Mouse (Mus musculus) 416B (cell line): ENCODE measurements around the gene 9430038I01Rik.
"Not testable (repeated sequence)": the region's sequence is repeated elsewhere in the genome, so short reads cannot be mapped to it uniquely, and the experiment has no call there.

Source experiments
- DNase-seq: peaks from one replicate; pipeline ENCODE4 v3.0.0; 2011; ENCODE audit warnings: low read depth

Gene 9430038I01Rik

DNA sequence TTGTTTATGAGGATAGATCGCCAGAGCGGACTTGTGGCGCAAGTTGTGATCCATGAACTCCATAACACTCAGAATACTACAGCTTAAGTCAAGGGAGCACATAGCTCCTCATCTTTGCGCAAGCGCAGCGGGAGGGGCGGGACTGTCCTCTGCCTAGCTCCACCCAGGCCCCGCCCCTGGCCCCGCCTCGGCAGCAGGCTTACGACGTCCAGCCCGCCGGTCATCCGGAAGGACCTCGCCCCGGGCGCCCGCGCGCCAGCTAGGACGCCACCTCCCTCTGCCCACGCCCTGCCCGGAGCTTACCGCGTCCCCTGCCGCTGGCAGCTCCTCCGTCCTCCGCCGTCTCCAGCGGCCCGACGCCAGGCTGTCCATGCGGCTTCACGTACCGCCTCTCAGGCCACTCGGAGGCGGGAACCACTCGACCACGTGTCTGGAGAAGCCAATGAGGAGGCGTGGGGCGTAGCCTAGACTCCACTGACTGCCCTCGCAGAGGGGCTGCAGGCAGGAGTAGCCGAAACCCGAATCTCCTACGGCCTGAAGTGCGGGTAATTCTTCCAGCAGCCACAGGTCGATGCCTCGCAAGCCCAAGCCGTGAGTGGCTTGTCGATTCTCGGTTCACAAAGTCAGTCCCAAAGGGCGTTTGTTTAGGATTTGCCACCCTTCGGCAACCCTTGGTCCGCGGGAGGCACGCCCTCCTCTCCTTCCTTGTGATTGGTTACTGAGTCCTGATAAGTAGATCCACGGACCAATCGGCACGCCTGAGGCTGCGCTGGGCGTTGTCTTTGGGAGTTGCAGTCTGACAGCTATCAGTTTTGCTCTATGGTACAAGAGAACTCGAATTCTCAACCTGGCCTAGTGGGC is at the start of gene 9430038I01Rik:
Gene 9430038I01Rik (minus strand): TSS at position 426 of the 861 bp plus-strand sequence.
- peak; percentile 97 for DNase-seq

DNA sequence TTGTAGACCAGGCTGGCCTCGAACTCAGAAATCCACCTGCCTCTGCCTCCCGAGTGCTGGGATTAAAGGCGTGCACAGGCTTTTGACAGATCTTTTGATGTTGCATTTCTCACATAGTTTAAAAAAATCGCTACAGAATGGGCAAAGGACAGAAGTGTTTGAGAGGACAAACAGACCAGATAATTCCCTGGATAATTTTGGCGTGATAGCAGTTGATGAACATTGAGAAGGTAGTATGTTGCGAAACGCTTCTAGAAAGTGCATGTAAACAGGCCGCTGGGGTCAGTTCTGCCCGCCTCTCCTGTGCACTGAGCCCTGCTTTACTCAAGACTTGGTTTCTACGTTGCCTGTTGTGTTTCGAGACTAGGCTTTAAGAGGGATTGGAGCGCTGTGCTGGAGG is 34.8 kb upstream of the 9430038I01Rik start:
- DNase-seq: no peak

DNA sequence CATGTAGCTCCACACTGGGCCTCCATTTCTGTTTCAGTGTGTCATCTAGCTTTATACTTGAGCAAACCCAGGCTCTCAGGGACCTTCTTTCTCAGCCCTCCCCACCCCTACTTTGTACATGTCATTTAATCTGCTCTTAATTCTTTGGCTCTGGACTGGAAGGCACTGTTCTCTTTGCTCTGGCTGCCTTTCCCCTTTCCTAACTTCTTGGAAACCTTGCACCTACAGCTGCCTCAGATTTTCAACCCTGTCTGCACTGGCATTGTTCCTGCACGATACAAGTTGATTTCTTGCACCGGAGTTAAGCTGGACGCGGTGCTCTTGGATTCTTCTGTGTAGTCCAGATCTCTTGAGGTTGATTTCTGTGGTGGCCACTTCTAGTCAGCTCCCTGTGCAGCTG is 32.4 kb upstream of the 9430038I01Rik start:
- no peak for DNase-seq

DNA sequence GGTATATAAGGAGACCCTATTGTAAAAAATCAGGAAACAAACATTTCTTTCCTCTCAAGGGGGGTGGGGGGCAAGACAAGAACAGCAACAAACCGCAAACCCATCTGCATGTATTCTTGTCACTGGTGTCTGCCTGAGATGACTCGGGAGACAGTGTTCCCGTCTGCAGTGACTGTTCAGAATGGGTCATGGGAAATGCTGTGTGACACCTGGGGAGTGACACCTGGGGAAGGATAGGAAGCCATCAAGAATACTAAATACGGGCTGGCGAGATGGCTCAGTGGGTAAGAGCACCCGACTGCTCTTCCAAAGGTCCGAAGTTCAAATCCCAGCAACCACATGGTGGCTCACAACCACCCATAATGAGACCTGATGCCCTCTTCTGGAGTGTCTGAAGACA is 28.4 kb upstream of the 9430038I01Rik start:
- DNase-seq: not testable (repeated sequence)

DNA sequence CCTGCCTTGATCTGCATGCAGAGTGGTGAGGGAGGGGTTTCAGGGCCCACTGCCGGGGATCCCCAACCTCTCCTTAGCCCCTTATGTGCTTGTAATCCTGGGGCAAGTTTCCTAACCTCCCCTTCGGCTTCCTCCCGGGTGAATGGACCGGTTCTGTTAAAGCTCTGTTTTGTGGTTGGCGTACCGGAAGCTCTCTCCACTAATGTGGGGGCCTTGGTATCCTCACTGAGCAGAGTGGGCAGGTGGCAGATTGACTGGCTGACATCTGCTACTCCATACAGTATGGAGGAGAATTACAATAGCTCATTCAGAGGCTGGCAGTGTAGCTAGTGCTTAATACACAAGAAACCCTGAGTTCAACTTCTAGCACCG is 27.6 kb upstream of the 9430038I01Rik start:
- peak; percentile 65 for DNase-seq

DNA sequence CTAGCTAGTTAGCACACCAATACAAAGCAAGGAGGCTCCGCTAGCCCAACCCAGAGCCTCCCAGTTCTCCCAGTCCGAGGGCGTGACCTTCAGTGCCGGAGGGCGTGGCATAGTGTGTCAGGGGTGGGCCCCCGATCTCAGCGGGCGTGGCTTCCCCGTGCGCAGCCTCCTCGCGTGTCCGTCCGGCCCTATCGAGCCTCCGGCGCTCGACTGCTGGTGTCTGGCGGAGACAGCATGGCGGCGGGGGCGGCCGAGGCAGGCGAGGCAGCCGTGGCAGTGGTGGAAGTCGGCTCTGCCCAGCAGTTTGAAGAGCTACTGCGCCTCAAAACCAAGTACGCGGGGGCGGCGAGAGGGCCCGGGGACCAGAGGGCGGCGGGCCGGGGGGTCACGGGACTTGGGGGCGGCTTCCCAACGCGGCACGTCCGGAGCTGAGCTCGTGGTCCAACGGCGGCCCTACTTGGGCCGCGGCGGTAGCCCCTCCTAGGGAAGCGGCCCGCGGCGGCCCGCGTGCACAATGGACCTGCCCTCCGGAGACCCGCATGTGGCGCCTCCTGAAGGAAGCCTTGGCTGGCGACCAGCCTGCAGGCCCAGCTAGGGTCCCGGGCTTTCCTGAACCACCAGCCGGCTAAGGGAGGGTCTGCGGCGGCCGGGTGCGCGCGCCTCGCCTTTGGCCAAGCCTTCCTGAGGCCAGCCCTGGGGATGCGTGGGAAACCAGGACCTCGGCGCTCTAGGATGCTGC is 27.0 kb upstream of the 9430038I01Rik start, which contains the start of gene Glrx3:
Gene Glrx3 (plus strand): TSS at position 175 of the 739 bp plus-strand sequence.
- DNase-seq: peak; percentile 93

DNA sequence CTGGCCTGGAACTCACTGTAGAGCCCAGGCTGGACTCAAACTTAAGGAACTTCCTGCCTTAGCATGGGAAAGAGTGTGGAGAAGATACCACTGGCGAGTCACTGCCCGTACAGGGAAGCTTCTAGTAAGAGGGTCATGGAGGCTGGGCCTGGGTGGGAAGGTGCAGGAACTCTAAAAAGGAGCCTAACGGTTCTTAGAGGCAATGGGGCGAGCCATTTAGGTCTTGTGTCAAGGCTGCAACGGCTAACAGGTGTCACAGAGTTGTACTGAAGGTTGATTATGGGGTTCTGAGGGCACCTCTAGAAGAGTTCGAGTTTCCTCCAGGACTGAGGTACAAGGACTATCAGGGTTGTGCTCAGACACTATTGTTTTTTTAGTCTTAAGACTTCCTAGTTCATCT is 26.3 kb upstream of the 9430038I01Rik start:
- no peak for DNase-seq

DNA sequence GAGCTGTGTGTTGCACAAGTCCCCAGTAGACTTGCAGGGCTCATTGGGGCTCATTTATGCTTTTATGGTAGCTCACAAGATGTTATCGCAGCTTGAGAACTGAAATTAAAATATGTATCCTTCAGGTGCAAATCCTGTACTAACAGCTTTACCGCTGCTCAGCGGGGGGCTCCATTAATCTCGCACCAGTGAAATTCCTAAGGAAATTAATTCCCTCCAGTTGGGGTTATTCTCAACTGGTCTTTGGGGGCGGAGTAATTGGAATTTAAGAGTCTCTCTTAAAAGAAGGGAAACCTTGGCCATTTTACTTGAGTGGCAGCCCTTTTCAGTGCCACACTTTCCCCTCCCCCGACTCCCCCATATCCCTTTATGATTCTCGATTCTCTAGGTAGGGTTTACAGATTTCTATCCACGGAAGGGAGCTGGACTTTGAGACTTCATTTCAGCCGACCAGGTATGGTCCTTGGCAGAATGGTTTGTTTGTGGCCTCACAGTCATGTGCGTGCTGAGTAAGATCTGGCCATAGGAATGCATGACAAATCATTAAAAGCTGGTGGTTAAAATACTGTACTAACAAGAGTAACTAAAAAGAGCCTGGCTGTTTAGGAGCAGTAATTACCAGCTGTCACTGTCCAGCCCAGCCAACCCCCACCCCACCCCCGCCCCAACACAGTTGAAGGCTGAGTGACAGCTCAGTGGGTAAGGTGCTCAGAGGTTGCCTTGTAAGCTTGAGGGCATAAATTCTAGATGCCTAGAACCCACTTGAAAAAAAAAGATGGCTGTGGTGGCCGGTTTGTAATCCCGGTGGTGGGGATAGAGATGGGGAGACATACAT is 21.4 kb upstream of the 9430038I01Rik start:
- no peak for DNase-seq

DNA sequence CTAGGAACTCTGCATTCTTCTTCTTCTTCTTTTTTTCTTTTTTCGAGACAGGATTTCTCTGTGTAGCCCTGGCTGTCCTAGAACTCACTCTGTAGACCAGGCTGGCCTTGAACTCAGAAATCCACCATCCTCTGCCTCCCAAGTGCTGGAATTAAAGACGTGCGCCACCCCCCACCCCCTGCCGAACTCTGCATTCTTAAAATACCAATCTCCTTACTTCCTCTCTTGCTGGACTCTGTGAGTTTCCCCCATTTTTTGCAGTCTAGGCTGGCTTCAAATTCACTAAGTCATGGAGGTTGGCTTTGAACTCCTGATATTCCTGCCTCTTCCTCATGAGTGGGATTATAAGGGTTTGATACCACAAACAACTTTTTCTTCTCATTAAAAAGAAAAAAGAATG is 16.1 kb upstream of the 9430038I01Rik start:
- DNase-seq: no peak

DNA sequence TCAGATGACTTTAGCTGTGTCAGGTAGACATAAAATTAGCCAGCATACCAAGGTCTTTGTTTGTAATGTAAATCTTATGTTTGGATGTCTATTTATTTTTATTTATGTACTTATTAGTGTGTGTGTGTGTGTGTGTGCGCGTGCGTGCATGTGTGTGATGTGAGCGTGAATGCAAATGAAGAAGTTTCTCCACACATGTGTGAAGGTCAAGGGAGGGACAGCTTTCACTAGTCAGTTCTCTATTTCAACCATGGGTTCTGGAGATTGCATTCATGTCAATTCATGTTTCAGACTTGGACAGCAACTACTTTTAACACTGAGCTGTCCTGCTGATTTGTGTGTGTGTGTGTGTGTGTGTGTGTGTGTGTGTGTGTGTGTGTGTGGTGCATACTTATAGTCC is 10.7 kb upstream of the 9430038I01Rik start:
- DNase-seq: no peak

DNA sequence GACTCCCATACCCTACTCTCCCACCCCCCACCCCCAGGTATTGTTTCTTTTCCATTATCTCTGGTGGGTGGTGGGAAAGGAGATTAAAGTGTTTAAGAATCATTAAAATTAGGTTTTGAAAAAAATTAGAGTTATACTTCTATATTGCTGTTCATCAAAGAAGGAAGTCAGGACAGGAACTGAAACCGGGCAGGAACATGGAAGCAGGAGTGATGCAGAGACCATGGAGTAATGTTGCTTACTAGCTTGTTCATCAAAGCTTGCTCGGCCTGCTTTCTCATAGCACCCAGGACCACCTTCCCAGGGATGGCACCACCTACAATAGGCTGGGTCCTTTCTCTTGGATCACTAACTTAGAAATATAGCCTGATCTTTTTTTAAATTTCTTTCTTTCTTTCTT is 10.0 kb upstream of the 9430038I01Rik start:
- DNase-seq: no peak

DNA sequence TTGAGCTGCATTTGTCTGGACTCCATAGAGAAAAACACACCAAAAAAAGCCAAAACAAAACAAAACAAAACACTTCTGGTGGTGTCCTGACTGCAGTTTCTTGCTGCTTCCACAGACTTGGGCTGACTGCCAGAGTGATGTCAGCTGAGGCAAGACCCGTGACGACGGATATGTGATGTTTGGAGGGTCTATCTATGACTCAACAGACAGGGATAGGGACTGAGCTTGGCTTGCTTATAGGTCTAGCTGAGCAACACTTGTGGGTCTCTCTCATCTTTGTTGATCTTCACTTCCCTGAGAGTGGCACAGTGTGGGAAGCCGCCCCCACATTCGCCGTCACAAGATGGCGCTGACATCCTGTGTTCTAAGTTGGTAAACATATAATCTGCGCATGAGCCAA is 4.1 kb upstream of the 9430038I01Rik start:
- DNase-seq: peak; percentile 36

DNA sequence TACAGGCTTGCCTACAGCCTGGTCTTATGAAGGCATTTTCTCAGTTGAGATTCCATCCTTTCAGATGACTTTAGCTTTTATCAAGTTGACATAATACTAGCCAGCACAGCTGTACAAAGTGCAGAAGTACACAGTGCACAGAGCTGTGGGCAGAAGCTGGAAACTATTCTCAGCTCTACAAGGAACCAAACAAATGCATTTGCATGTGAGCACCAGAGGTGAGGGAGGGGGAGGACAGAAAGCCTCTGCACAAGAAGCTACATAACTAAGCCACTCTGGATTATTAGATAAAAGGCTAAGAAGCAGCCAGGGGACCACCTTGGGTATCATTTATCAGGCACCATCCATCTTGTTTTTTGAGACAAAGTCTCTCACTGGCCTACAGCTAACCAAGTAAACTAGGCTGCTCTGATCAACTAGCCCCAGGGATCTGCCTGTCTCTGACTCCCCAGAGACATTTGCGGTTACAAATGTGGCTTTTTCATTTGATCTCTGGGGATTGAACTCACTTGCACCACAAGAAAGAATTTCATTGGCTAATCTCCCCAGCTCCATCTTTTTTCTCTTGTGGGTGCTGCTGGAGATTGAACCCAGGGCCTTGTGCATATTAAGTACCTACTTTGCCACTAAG is 3.0 kb downstream of the 9430038I01Rik start:
- DNase-seq: no peak

DNA sequence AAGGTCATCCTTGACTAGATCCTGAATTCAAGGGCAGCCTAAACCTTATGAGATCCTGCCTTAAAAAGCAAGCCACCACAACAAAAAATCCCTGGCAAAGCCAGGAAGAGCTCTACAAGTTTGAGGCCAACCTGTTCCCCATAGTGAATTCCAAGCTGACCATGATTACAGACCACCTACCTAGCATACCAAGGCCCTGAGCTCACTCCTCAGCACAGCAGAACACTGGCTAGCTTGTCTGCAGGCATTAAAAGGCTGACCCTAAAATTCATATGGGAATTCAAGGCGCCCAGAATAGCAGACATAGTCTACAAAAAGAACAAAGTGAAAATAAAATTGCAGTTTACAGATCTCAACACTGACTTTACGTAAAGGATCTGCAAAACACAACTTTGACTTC is 6.4 kb downstream of the 9430038I01Rik start:
- DNase-seq: no peak

DNA sequence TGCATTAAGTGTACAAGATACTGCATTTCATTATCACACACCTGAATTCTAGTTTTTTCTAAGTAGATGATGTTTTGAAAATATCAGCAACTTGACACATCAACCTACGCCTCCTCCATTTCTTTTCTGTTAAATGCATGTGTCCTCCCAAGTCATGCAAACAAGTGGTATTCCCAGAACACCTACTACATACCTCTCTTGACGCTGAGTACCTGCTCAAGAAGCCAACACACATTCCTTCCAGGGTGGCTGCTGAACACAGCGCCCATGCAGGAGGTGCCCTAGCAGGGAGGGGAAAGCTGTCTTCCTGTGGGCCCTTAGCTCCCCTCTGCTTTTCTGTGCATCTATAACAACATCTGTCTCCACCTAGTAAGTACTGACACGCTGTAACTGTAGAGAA is 11.6 kb downstream of the 9430038I01Rik start:
- no peak for DNase-seq

DNA sequence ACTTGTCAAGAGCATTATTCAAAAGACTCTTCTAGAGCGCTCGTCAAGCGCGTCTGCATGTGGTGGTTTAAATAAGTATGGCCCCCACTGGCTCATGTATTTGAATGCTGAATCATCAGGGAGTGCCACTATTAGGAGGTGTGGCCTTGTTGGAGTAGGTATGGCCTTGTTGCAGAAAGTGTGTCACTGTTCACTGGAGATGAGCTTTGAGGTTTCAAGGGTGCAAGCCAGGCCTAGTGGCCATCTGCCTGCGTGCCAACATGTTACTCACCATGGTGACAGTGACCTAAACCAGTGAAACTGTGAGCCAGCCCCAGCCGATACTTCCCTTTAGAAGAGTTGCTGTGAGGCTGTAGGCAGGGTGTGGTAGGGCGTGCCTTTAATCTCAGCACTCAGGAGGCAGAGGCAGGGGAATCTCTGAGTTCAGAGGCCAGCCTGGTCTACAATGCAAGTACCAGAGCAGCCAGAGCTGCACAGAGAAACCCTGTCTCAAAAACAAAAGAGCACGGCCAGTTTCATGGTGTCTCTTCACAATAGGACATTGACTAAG is 13.1 kb downstream of the 9430038I01Rik start:
- DNase-seq: no peak

DNA sequence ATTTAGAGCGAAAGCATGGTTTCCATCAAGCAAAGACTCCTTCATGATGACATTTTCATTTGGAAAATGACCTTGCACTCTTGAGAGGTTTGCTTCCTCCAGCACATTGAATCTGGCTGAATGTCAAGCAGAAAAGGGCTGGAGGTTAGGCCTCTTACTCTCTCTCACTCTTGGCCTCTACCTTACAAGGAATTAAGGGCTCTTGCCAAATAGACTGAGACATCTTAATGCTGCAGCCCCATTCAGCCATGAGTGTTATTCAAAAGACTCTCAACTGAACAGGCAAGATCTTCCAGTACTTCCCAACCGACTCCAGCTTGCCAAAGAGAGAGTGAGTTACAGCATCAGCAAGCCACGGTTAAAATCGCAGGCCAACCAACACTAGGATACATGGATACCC is 15.1 kb downstream of the 9430038I01Rik start:
- no peak for DNase-seq

DNA sequence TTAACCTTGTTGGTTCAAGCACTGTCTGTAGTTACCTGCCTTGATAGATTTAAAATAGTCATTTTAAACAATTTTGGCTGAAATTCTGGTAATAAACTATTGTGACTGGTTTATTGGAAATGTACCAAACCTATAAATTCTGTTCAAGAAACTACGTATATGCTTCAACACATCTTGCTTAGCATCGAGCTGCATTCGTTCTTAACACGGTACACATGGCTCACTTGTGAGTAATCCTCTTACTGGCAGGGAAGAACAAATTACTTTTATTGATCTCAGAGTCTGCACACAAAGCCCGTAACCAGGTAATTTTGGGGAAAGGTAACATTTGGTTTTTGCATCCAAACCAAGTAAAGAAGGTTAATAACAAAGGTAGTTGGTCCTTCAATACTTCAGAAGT is 22.7 kb downstream of the 9430038I01Rik start:
- DNase-seq: no peak

DNA sequence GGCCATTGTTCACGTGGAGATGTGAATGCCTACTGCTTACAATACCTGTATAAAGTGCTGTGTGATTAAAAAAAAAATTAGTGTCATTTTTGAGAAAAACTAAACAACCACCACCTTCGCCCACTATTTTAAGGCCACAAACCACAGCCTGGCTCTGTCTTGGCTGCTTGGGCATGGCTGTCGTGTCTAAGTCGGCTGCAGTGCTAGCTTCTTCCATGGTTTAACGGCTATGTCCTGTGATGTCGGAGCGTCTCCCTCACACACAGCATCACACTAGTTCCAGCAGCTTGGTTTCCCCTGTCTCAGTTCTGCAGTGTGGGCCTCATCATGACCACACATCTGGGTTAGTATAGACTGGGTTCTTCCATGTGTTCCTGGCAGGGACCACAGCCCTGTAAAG is 35.6 kb downstream of the 9430038I01Rik start:
- DNase-seq: no peak

DNA sequence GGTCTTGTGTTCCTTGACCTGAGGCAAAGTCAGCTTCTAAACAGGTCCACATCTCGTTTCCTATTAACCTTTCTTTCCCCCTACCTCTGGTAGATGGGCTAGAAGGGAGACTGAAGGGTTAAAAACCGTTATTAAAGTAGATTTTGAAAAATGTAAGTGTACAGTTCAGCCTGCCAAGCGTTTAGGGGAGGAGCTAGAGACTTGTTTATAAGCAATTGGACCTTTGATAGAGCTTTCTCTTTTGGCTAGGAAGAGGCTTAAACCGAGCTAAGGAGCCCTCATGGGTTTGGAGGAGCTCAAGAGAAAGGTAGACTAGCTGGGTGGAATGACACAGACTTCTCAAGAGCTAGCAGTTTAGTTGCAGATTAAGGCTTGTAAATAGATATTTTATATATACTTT is 38.8 kb downstream of the 9430038I01Rik start:
- no peak for DNase-seq

DNA sequence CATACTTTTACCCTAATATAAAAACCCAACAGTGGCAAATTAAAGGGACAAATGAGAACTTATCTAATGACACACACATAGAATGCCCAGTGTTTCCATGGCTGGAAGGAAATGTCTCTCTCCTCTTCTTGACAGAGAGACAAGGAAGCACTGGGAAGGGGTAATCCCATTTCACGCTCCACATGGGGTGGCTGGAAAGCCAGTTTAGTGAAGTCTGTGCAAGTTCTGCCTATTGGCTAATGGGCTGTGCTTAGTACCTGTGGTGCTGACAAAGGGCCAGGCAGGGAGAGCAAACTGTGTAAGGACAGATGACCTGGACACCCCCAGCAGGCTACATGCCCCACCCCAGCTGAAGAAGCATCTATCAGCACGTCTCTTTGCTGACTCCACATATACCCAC is 40.4 kb downstream of the 9430038I01Rik start:
- no peak for DNase-seq

DNA sequence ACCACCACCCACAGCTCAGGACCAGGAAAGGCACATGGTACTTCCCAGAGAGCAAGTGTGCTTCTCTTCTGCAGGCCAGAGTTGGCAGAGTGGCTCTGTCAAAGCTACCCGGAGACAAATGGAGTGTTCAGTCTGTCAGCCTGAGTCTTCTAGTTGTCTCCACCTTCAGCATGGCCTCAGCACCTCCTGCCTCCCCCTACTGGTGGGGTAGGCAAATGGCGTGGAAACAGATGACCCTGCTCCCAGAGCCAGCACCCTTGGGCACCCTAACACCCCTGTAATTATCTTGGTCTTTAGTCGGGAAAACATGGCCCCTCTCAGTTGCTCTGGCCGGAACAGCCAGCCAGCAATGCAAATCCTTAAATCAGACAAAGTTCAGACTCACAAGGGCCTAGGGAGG is 43.8 kb downstream of the 9430038I01Rik start:
- DNase-seq: no peak
